Mouse (Mus musculus) layer of hippocampus, postnatal 25 days (tissue): ENCODE measurements at regions not wholly inside any gene's neighbourhood (a gene's known extent, or its start where the extent isn't known, plus 50 kb on each side); places are given as distances from the start of the nearest gene placed in this dataset.

Source experiments
- DNase-seq, 2 experiments: peaks; one replicate each; pipeline ENCODE4 v3.0.0; 2022; ENCODE audit warnings: mixed read lengths in 2 of 2, low spot score in 1 of 2; ENCODE audit errors: extremely low spot score in 1 of 2

DNA sequence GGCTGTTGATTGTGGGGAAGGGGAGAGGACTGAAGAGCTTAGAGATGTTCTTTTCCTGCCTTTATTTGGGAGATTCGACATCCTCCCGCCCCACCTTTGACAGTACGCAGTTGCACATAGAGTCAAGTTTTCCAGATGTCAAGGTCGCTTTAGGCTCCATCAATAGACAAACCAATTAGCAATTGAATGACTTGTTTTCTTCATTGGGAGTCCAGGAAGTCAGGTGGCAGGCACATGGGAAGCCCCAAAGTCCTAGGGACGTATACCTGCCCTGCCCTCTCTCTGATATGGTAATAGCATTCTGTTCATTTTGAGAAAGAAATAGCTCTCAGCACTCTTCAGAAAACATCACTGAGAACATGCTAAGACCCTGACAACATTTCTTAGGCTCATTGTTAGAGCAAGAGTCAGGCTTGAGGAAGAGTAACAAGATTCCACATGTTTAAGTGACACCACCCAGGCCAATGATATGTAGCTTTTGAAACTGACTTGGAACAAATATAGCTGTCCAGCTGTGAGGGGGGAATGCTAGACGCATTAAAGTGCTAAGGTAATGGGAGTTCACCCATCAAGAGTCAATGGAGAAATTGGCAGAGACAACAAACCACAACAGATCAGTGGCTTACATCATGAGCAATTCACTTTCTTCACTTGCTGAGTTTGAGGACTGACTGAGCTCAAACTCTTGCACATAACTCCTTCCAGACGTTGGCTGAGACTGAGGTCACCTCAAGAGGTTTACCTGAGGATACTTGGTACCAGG is 499.9 kb downstream of the Dok5 start:
- no peak for DNase-seq

DNA sequence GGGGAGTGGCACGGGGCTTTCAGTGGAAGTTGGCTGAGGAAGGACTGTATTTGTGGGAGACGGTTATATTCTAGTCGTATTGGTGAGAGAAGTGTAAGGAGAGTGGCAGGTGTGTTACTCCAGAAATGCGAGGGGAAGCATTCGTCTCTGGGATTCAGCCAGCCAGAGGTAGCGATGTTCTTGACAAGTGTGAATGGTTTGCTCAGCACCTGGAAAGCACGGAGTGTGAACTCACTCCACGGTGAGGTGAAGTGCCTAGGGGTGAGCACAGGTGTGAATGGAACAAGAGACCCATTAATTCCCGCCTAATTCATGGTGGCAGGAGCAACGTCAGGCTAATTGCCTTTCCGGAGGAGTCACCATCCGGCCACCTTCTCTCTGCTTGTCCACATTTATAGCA is 498.9 kb downstream of the Dok5 start:
- no peak for DNase-seq

DNA sequence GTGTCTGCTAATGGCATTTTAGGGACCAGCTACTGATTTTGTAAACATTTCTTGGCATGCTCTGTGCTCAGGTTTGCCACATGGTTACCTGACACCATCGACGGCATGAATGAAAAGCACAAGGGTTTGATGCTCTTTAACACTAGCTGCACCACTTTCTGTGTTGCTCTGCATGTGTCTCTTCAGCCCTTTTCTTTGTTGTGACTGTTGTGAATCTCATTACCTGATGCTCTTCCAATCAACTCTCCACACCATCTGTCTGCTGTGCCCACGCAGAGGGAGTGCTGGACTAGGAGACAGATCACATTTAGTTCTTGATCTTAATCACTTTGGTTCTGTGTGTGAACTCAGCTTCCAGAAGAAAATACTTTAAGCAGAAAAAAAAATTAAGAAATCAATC is 496.6 kb downstream of the Dok5 start:
- DNase-seq, result peak in 1 of 2 experiments; percentile 8

DNA sequence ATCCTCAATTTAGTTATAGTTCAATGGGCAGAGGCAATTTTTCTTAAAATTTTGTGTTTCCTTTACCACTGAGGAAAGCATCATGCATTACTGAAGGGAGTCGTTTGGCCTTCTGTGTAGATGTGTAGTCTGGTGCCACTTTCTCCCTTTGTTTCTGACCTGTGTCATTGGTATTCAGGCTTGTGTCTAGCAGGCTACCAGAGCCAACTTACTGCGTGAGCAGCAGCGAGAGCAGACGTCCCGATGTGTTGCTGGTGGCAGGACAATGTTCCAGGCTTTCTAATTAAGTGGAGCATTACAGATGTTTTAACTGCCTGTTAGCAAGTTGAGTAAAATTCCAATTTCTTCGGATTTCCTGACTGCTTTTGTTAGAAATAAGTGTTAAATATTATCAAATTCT is 482.2 kb downstream of the Dok5 start:
- no peak for DNase-seq

DNA sequence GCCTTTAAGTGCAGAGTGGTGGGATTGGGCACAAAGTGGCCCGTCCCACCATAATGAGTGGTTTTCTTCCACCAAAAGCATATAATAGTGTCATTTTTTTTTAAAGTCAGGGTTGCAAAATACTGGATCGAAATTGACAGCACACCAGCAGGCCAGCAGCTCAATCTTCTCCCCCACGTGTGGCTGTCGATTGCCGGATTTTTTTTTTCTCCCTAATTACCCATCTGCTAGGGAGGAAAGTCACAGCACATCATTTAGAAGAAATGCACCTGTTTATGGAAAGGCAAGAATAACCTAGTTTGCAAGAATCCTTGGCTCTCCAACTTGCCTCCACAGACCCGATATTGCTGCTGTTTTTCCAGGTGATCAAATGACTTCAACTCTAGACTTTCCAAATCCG is 464.9 kb downstream of the Dok5 start:
- DNase-seq, result no peak

- no peak for DNase-seq
These were observed 460.6 kb downstream of the Dok5 start for GRCm38 (mm10) chr2:171192181-171192580.
